Mouse (Mus musculus) embryonic facial prominence, embryonic 13.5 days (tissue): ENCODE measurements around the gene 4930442H23Rik. TPM values are rescaled to one million over a fixed set of nuclear protein-coding genes. Genes with fewer than 3 reads are reported as not detected.

Experiments
- ATAC-seq: fragments of 200-750 bp; cut with Nextera tagmentation; 2 replicates; pipeline ENCODE4 v1.8.0; 2017; ENCODE audit warnings: low read depth; ENCODE audit not compliant: insufficient number of reproducible peaks, insufficient read depth, low FRiP score, low TSS enrichment
- H3K27ac ChIP-seq: fragments of 300-500 bp; sonication (generic); 2 replicates; pipeline ENCODE4 v1.5.1; 2015; ENCODE audit warnings: moderate library complexity, mild to moderate bottlenecking, inconsistent platforms
- H3K27me3 ChIP-seq: fragments of 300-500 bp; sonication (generic); 2 replicates; pipeline ENCODE4 v1.6.1; 2015; ENCODE audit warnings: mild to moderate bottlenecking, inconsistent platforms
- H3K36me3 ChIP-seq: fragments of 300-500 bp; sonication (generic); 2 replicates; pipeline ENCODE4 v1.6.1; 2015; ENCODE audit warnings: mild to moderate bottlenecking, inconsistent platforms
- H3K4me1 ChIP-seq: fragments of 300-500 bp; sonication (generic); 2 replicates; pipeline ENCODE4 v1.6.1; 2015; ENCODE audit warnings: inconsistent platforms
- H3K4me2 ChIP-seq: fragments of 300-500 bp; sonication (generic); 2 replicates; pipeline ENCODE4 v1.6.1; 2015; ENCODE audit warnings: moderate library complexity, mild to moderate bottlenecking, inconsistent platforms
- H3K4me3 ChIP-seq: fragments of 300-500 bp; sonication (generic); 2 replicates; pipeline ENCODE4 v1.5.1; 2015; ENCODE audit warnings: mild to moderate bottlenecking, inconsistent platforms
- H3K9ac ChIP-seq: fragments of 300-500 bp; sonication (generic); 2 replicates; pipeline ENCODE4 v1.6.1; 2015; ENCODE audit warnings: mild to moderate bottlenecking, inconsistent platforms
- H3K9me3 ChIP-seq: fragments of 300-500 bp; sonication (generic); 2 replicates; pipeline ENCODE4 v1.6.1; 2016; ENCODE audit warnings: inconsistent platforms
- WGBS: fragments of 180-500 bp; shearing (Covaris S2); methylation state at CpG from one replicate; pipeline ENCODE4 v1.1.7; 2015; ENCODE audit warnings: mixed read lengths; 5-methylcytosine and 5-hydroxymethylcytosine counted together
- polyA plus RNA-seq: library from polyadenylated mRNA; unstranded; fragments of >200 nt; fragmentation: Nextera tagmentation; extraction: Ambion mirVana; gene quantifications from 2 replicates; pipeline ENCODE4 v1.2.1, GENCODE M21; 2015

4930442H23Rik gene
- polyA plus RNA-seq, 1 experiment from 2014 or later: not detected

DNA sequence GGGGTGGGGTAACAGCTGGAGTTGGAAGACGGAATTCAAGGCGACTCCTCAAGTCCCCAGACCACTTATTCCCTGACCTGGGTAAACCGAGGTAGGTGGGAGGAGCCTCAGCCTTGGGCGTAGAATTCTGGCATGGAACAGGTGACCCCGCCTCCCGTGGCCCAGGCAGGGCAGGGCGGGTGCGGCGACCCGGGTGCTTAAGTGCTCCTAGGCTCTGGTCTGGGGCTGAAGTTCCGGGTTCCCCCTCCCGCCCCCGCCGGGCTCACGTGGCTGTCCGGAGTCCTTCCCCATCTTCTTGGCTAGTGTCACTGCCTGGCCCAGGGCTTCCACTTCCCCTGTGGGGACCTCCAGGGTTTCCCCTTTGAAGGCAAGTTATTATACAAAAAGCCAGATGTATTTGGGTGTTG, 49.5 kb downstream of the 4930442H23Rik start:
- Histone ChIP-seq H3K4me2 (peak overlapping the region; percentile 28), H3K36me3 (no peaks in the 10 kb centered on the region), H3K9me3 (no peaks in the 10 kb centered on the region), H3K27me3 (peaks cover 29% of the 10 kb centered on the region), H3K9ac (no peak overlapping the region), H3K27ac (no peak overlapping the region), H3K4me1 (peaks cover 35% of the 10 kb centered on the region), H3K4me3 (peak overlapping the region; percentile 9)
- WGBS: under 1% methylated on average over 16 of the region's 16 CpGs
- ATAC-seq: no peak

Other genes with a start within 250 kb of the 4930442H23Rik start
- gene Gng7, start 168.9 kb downstream of the 4930442H23Rik start, polyA plus RNA-seq: 11.3 and 13.1 TPM in 2 replicates
- 0.80 and 1.0 TPM in 2 replicates for gene Diras1, start 158.2 kb downstream of the 4930442H23Rik start, polyA plus RNA-seq
- gene Slc39a3, start 146.4 kb downstream of the 4930442H23Rik start, polyA plus RNA-seq: 22.6 and 22.7 TPM in 2 replicates
- gene Sgta, start 123.7 kb downstream of the 4930442H23Rik start, polyA plus RNA-seq: 218 and 222 TPM in 2 replicates
- gene Thop1, start 113.8 kb downstream of the 4930442H23Rik start, polyA plus RNA-seq: 58.2 and 60.9 TPM in 2 replicates
- gene Creb3l3, start 85.0 kb downstream of the 4930442H23Rik start, polyA plus RNA-seq: 0.53 and 1.5 TPM in 2 replicates
- 196 and 213 TPM in 2 replicates for gene Map2k2, start 77.9 kb downstream of the 4930442H23Rik start, polyA plus RNA-seq
- gene Zbtb7a, start 48.6 kb downstream of the 4930442H23Rik start, polyA plus RNA-seq: 27.0 and 27.9 TPM in 2 replicates
- gene Pias4, start 15.9 kb downstream of the 4930442H23Rik start, polyA plus RNA-seq: 58.1 and 60.9 TPM in 2 replicates
- gene Eef2, start 7.2 kb downstream of the 4930442H23Rik start, polyA plus RNA-seq: 622 and 633 TPM in 2 replicates
- gene Dapk3, start 844 bp downstream of the 4930442H23Rik start, polyA plus RNA-seq: 57.1 and 60.1 TPM in 2 replicates
- not detected in 2 replicates for gene Nmrk2, start 18.2 kb upstream of the 4930442H23Rik start, polyA plus RNA-seq
- gene Atcay, start 47.0 kb upstream of the 4930442H23Rik start, polyA plus RNA-seq: 1.3 and 1.8 TPM in 2 replicates
- 11.8 and 12.0 TPM in 2 replicates for gene Zfr2, start 49.3 kb upstream of the 4930442H23Rik start, polyA plus RNA-seq
- 7.0 and 7.4 TPM in 2 replicates for gene Matk, start 69.1 kb upstream of the 4930442H23Rik start, polyA plus RNA-seq
- gene Mrpl54, start 83.1 kb upstream of the 4930442H23Rik start, polyA plus RNA-seq: 197 and 202 TPM in 2 replicates
- 61.9 and 67.9 TPM in 2 replicates for gene Apba3, start 83.1 kb upstream of the 4930442H23Rik start, polyA plus RNA-seq
- gene Tjp3, start 107.7 kb upstream of the 4930442H23Rik start, polyA plus RNA-seq: 5.0 and 7.2 TPM in 2 replicates
- 56.0 and 57.6 TPM in 2 replicates for gene Pip5k1c, start 109.1 kb upstream of the 4930442H23Rik start, polyA plus RNA-seq
- 43.2 and 46.9 TPM in 2 replicates for gene Cactin, start 137.3 kb upstream of the 4930442H23Rik start, polyA plus RNA-seq
- gene Tbxa2r, start 144.9 kb upstream of the 4930442H23Rik start, polyA plus RNA-seq: 7.1 and 7.3 TPM in 2 replicates
- gene Gipc3, start 159.4 kb upstream of the 4930442H23Rik start, polyA plus RNA-seq: 0.13 TPM in 1 of 2 replicates, not detected in the other
- 109 and 113 TPM in 2 replicates for gene Hmg20b, start 166.6 kb upstream of the 4930442H23Rik start, polyA plus RNA-seq
- 10.7 and 11.0 TPM in 2 replicates for gene Mfsd12, start 173.6 kb upstream of the 4930442H23Rik start, polyA plus RNA-seq
- 1.0 and 1.2 TPM in 2 replicates for gene 4930404N11Rik, start 182.0 kb upstream of the 4930442H23Rik start, polyA plus RNA-seq
- gene Fzr1, start 194.7 kb upstream of the 4930442H23Rik start, polyA plus RNA-seq: 102 and 119 TPM in 2 replicates
- 67.8 and 71.8 TPM in 2 replicates for gene Dohh, start 200.6 kb upstream of the 4930442H23Rik start, polyA plus RNA-seq
- gene Gm48551, start 200.6 kb upstream of the 4930442H23Rik start, polyA plus RNA-seq: 4.1 and 5.0 TPM in 2 replicates
- 1.2 and 1.5 TPM in 2 replicates for gene Gm48552, start 205.2 kb upstream of the 4930442H23Rik start, polyA plus RNA-seq
- 3.1 and 7.1 TPM in 2 replicates for gene Smim24, start 209.2 kb upstream of the 4930442H23Rik start, polyA plus RNA-seq